Mouse (Mus musculus) liver, adult 2 months (tissue): ENCODE data around the gene Meis1. TPM values are rescaled to one million over a fixed set of nuclear protein-coding genes. Genes with fewer than 3 reads are reported as not detected.

Experiments
- DNase-seq: peaks from one replicate; pipeline ENCODE4 v3.0.0-alpha.2; 2011; ENCODE audit warnings: low read depth, low spot score; ENCODE audit errors: extremely low read depth
- H3K27ac ChIP-seq: fragments of 200-500 bp; replicated peaks from 2 replicates; pipeline ENCODE4 v1.5.1; 2012; ENCODE audit warnings: low read depth, mild to moderate bottlenecking, control low read depth, inconsistent platforms, low read length; ENCODE audit not compliant: insufficient read depth
- H3K27me3 ChIP-seq: fragments of 200-500 bp; 2 replicates; pipeline ENCODE4 v1.6.1; 2012; ENCODE audit warnings: mild to moderate bottlenecking, moderate library complexity, low read length, inconsistent platforms; ENCODE audit not compliant: control insufficient read depth, insufficient read depth
- H3K36me3 ChIP-seq: fragments of 200-500 bp; 2 replicates; pipeline ENCODE4 v1.6.1; 2012; ENCODE audit warnings: low read length, inconsistent platforms; ENCODE audit not compliant: control insufficient read depth, insufficient read depth
- H3K4me1 ChIP-seq: fragments of 200-500 bp; 2 replicates; pipeline ENCODE4 v1.6.1; 2011; ENCODE audit warnings: low read length; ENCODE audit not compliant: control insufficient read depth, insufficient read depth
- H3K4me3 ChIP-seq: fragments of 200-500 bp; 2 replicates; pipeline ENCODE4 v1.5.1; 2011; ENCODE audit warnings: low read depth, mild to moderate bottlenecking, control low read depth, low read length, moderate library complexity; ENCODE audit not compliant: insufficient read depth
- H3K79me2 ChIP-seq: fragments of 200-500 bp; 2 replicates; pipeline ENCODE4 v1.6.1; 2012; ENCODE audit warnings: inconsistent platforms, mild to moderate bottlenecking, low read length, moderate library complexity; ENCODE audit not compliant: control insufficient read depth, insufficient read depth
- H3K9ac ChIP-seq: fragments of 200-500 bp; 2 replicates; pipeline ENCODE4 v1.6.1; 2012; ENCODE audit warnings: low read depth, mild to moderate bottlenecking, control low read depth, inconsistent platforms, low read length
- CTCF ChIP-seq: fragments of 200-500 bp; IDR thresholded peaks from 2 replicates; pipeline ENCODE4 v1.5.1; 2011; ENCODE audit warnings: low read depth, low read length, control low read depth
- POLR2A ChIP-seq: fragments of 200-500 bp; IDR thresholded peaks from 2 replicates; pipeline ENCODE4 v1.6.1; 2011; ENCODE audit warnings: low read length, control low read depth; ENCODE audit not compliant: insufficient read depth; ENCODE audit errors: extremely low read depth
- WGBS: fragments of 180-500 bp; shearing (Covaris S2); methylation state at CpG from one replicate; pipeline ENCODE4 v1.1.7; 2018; 5-methylcytosine and 5-hydroxymethylcytosine counted together
- polyA plus RNA-seq: library from polyadenylated mRNA; depleted of rRNA; stranded (reverse); fragments of >200 nt; gene quantifications from 2 replicates; pipeline ENCODE4 v1.2.3, GENCODE M21; 2012
- total RNA-seq: library from RNA; depleted of rRNA; stranded (reverse); fragments of >200 nt; gene quantifications from 2 replicates; pipeline ENCODE4 v1.2.3, GENCODE M21; 2014

Meis1 gene
- total and polyA plus RNA-seq, 2 experiments, result 2.5 to 6.1 TPM

GRCm38 (mm10) chr11:19025976-19026520 is 7.3 kb upstream of the Meis1 start:
- DNase-seq, result no peak
- H3K9ac ChIP-seq, result no peak overlapping the region
- WGBS, result 28% methylated on average over 11 of the region's 11 CpGs
- H3K27me3 ChIP-seq, result peaks cover 13% of the 10 kb centered on the region; the same call in 1 of the 2 replicates
- no peaks in the 10 kb centered on the region for H3K36me3 ChIP-seq
- no peak overlapping the region for H3K27ac ChIP-seq
- H3K79me2 ChIP-seq, result no peaks in the 10 kb centered on the region
- H3K4me1 ChIP-seq, result no peaks in the 10 kb centered on the region; the same call in 1 of the 2 replicates
- peak overlapping the region; percentile 43; the same call in 1 of the 2 replicates for H3K4me3 ChIP-seq
- TF ChIP-seq CTCF, result no peak
- no peak for TF ChIP-seq POLR2A

GRCm38 (mm10) chr11:19024496-19025265 is 5.9 kb upstream of the Meis1 start:
- no peak overlapping the region for H3K27ac ChIP-seq
- WGBS, result 39% methylated on average over 8 of the region's 8 CpGs
- no peaks in the 10 kb centered on the region for H3K79me2 ChIP-seq
- H3K4me3 ChIP-seq, result no peak overlapping the region
- H3K36me3 ChIP-seq, result no peaks in the 10 kb centered on the region
- TF ChIP-seq CTCF, result peak; percentile 27
- no peak for TF ChIP-seq POLR2A
- H3K4me1 ChIP-seq, result peaks cover 2% of the 10 kb centered on the region; the same call in 1 of the 2 replicates
- DNase-seq, result peak; percentile 48
- no peak overlapping the region for H3K9ac ChIP-seq
- H3K27me3 ChIP-seq, result peaks cover 13% of the 10 kb centered on the region; the same call in 1 of the 2 replicates

- H3K9ac ChIP-seq, result no peak overlapping the region
- DNase-seq, result no peak
- peaks cover 2% of the 10 kb centered on the region; the same call in 1 of the 2 replicates for H3K4me1 ChIP-seq
- 56% methylated on average over 5 of the region's 5 CpGs for WGBS
- H3K27ac ChIP-seq, result no peak overlapping the region
- H3K36me3 ChIP-seq, result no peaks in the 10 kb centered on the region
- peaks cover 13% of the 10 kb centered on the region; the same call in 1 of the 2 replicates for H3K27me3 ChIP-seq
- TF ChIP-seq CTCF, result no peak
- no peak for TF ChIP-seq POLR2A
- no peaks in the 10 kb centered on the region for H3K79me2 ChIP-seq
- no peak overlapping the region for H3K4me3 ChIP-seq
Observed at GRCm38 (mm10) chr11:19023356-19023755, 4.6 kb upstream of the Meis1 start.

GRCm38 (mm10) chr11:19022576-19022975 is 3.8 kb upstream of the Meis1 start:
- Histone ChIP-seq H3K9ac (no peak overlapping the region), H3K79me2 (no peaks in the 10 kb centered on the region), H3K4me3 (no peak overlapping the region), H3K36me3 (no peaks in the 10 kb centered on the region), H3K27me3 (peaks cover 11% of the 10 kb centered on the region; the same call in 1 of the 2 replicates), H3K27ac (no peak overlapping the region), H3K4me1 (peaks cover 2% of the 10 kb centered on the region; the same call in 1 of the 2 replicates)
- TF ChIP-seq CTCF, result no peak
- TF ChIP-seq POLR2A, result no peak
- 88% methylated on average over 2 of the region's 2 CpGs for WGBS
- no peak for DNase-seq

- Histone ChIP-seq H3K36me3 (no peaks in the 10 kb centered on the region), H3K27me3 (no peaks in the 10 kb centered on the region; the same call in 1 of the 2 replicates), H3K4me1 (peaks cover 3% of the 10 kb centered on the region; the same call in 1 of the 2 replicates), H3K79me2 (0 out of 2 replicates have a peak, but pooled peaks cover under 1% of the 10 kb centered on the region), H3K27ac (no peak overlapping the region), H3K9ac (0 out of 2 replicates have a peak overlapping the region, but pooled peaks have one; percentile 17), H3K4me3 (peak overlapping the region; percentile 71)
- TF ChIP-seq CTCF (no peak), POLR2A (no peak)
- no peak for DNase-seq
- 41% methylated on average over 28 of the region's 28 CpGs for WGBS
Observed at GRCm38 (mm10) chr11:19020951-19021710, 2.3 kb upstream of the Meis1 start.
